In the genomic region with DNA sequence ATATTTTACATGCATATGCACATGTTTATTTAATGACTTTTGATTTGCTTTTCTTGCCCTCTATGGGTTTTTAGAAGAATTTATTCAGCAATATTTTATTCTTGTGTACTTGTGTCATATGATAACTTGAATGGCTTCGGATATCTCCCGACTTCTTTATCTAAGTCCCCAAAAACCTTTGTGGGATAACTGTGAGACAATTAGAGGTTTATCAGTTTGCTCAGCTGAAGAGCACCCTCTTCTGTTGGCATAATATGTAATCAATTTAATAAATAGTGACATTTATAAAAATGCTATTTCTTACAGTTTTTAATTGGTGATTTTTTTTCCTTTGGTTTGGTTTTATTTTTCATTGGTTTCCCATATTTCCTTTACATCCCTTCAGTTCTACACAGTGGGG, we compare ENCODE assay signal across 24 mouse cellular contexts.
DNase-seq lines count a peak whose midpoint lies in the region; ATAC-seq and TF ChIP-seq lines count a peak whose summit lies in the region.
"Had no signal": no experiment of that assay in that cellular context is flagged by ENCODE, and none has a peak within 500 bp of the region (broad histone marks: within the 10 kb centered on the region; RNA-seq: fewer than 3 reads in every experiment).

No protein-coding gene starts in this region.

- no peak overlapping the region for H3K4me3 ChIP-seq in intestine, postnatal 0 days (ENCODE audit: low read depth, low read length)
- H3K4me3 ChIP-seq in intestine, embryonic 16.5 days (ENCODE audit: low read length) = no peak overlapping the region
- H3K4me3 ChIP-seq in lung, postnatal 0 days (ENCODE audit: low read depth, low read length) = no peak overlapping the region
- H3K4me3 ChIP-seq: embryonic facial prominence, embryonic 10.5 days; forebrain, embryonic 10.5 days; heart, embryonic 10.5 days; limb, embryonic 13.5 days; liver, embryonic 15.5 days; midbrain, embryonic 13.5 days; neural tube, embryonic 12.5 days had no signal

- no peak for DNase-seq in lung, postnatal 0 days (ENCODE audit: low spot score)
- DNase-seq in lung, postnatal 4 days = no peak
- DNase-seq in lung, postnatal 25 days (ENCODE audit: low spot score) = no peak
- DNase-seq in gastrocnemius, postnatal 36 days = no peak
- DNase-seq: adrenal gland, adult 8-10 months; B cell, adult 2 months; cerebellum, adult 9-11 months; kidney, adult 11 months; kidney, postnatal 10 days; layer of hippocampus, postnatal 36 days; right cerebral cortex, postnatal 14 days had no signal

- H3K9ac ChIP-seq in intestine, postnatal 0 days (ENCODE audit: low read depth, low read length) = no peak overlapping the region
- no peak overlapping the region for H3K9ac ChIP-seq in intestine, embryonic 16.5 days (ENCODE audit: low read depth, low read length)
- H3K9ac ChIP-seq in lung, postnatal 0 days (replicated peaks; ENCODE audit: low read depth) = no peak overlapping the region
- H3K9ac ChIP-seq: limb, embryonic 13.5 days; liver, embryonic 15.5 days; midbrain, embryonic 13.5 days; neural tube, embryonic 12.5 days had no signal

- no peak overlapping the region for H3K27ac ChIP-seq in intestine, postnatal 0 days (ENCODE audit: low read depth, low read length)
- H3K27ac ChIP-seq in intestine, embryonic 16.5 days (ENCODE audit: low read length) = no peak overlapping the region
- no peak overlapping the region for H3K27ac ChIP-seq in lung, postnatal 0 days (ENCODE audit: low read length)
- H3K27ac ChIP-seq: embryonic facial prominence, embryonic 10.5 days; forebrain, embryonic 10.5 days; heart, embryonic 10.5 days; limb, embryonic 13.5 days; liver, embryonic 15.5 days; midbrain, embryonic 13.5 days; neural tube, embryonic 12.5 days had no signal

- no peak for TF ChIP-seq EP300 in lung, postnatal 0 days (IDR thresholded peaks at IDR 0.05)

- H3K4me1 ChIP-seq in intestine, postnatal 0 days (replicated peaks; ENCODE audit: control insufficient read depth, insufficient read depth, low read length) = no peaks in the 10 kb centered on the region
- no peaks in the 10 kb centered on the region for H3K4me1 ChIP-seq in intestine, embryonic 16.5 days (ENCODE audit: control insufficient read depth, insufficient read depth, low read length)
- H3K4me1 ChIP-seq in lung, postnatal 0 days (ENCODE audit: insufficient read depth, low read depth, low read length) = no peaks in the 10 kb centered on the region
- H3K4me1 ChIP-seq: embryonic facial prominence, embryonic 10.5 days; forebrain, embryonic 10.5 days; heart, embryonic 10.5 days; limb, embryonic 13.5 days; liver, embryonic 15.5 days; midbrain, embryonic 13.5 days; neural tube, embryonic 12.5 days had no signal

- no peak for ATAC-seq in intestine, postnatal 0 days
- no peak for ATAC-seq in intestine, embryonic 16.5 days
- ATAC-seq in lung, postnatal 0 days = no peak
- ATAC-seq in common myeloid progenitor, adult 5-6 weeks (replicated peaks; ENCODE audit: low read depth, poor library complexity, severe bottlenecking) = peak; percentile 84
- ATAC-seq: activated CD4-positive, CD25-positive, alpha-beta regulatory T cell, adult 4 months; forebrain, embryonic 16.5 days; hindbrain, embryonic 16.5 days; midbrain, embryonic 13.5 days had no signal

- H3K9me3 ChIP-seq in intestine, postnatal 0 days (ENCODE audit: control insufficient read depth) = no peaks in the 10 kb centered on the region
- no peaks in the 10 kb centered on the region for H3K9me3 ChIP-seq in intestine, embryonic 16.5 days (ENCODE audit: control insufficient read depth, low read length)
- no peaks in the 10 kb centered on the region for H3K9me3 ChIP-seq in lung, postnatal 0 days (ENCODE audit: low read length)
- H3K9me3 ChIP-seq: embryonic facial prominence, embryonic 10.5 days; forebrain, embryonic 10.5 days; heart, embryonic 10.5 days; limb, embryonic 13.5 days; liver, embryonic 15.5 days; midbrain, embryonic 13.5 days; neural tube, embryonic 12.5 days had no signal

- H3K4me2 ChIP-seq in intestine, postnatal 0 days (replicated peaks; ENCODE audit: low read depth) = no peak overlapping the region
- no peak overlapping the region for H3K4me2 ChIP-seq in intestine, embryonic 16.5 days (ENCODE audit: low read depth, low read length)
- H3K4me2 ChIP-seq in lung, postnatal 0 days (replicated peaks; ENCODE audit: low read depth, low read length) = no peak overlapping the region
- H3K4me2 ChIP-seq: limb, embryonic 13.5 days; liver, embryonic 15.5 days; midbrain, embryonic 13.5 days; neural tube, embryonic 12.5 days had no signal

- intact Hi-C loops in gastrocnemius, postnatal 36 days (cut with DNase I) = no loop called here

- peak; percentile 38 for TF ChIP-seq CTCF in intestine, postnatal 0 days (IDR thresholded peaks at IDR 0.05; ENCODE audit: low read depth)
- 0 out of 2 replicates have a peak, but pooled peaks have one; percentile 8 for TF ChIP-seq CTCF in lung, postnatal 0 days (IDR thresholded peaks at IDR 0.05)

- H3K36me3 ChIP-seq in intestine, postnatal 0 days (ENCODE audit: control insufficient read depth, insufficient read depth) = no peaks in the 10 kb centered on the region
- no peaks in the 10 kb centered on the region for H3K36me3 ChIP-seq in intestine, embryonic 16.5 days (ENCODE audit: control insufficient read depth, insufficient read depth, low read length)
- H3K36me3 ChIP-seq in lung, postnatal 0 days (ENCODE audit: insufficient read depth, low read length) = no peaks in the 10 kb centered on the region
- H3K36me3 ChIP-seq: embryonic facial prominence, embryonic 10.5 days; forebrain, embryonic 10.5 days; heart, embryonic 10.5 days; limb, embryonic 13.5 days; liver, embryonic 15.5 days; midbrain, embryonic 13.5 days; neural tube, embryonic 12.5 days had no signal

- H3K27me3 ChIP-seq in intestine, postnatal 0 days (replicated peaks; ENCODE audit: control insufficient read depth, insufficient read depth, low read length) = no peaks in the 10 kb centered on the region
- H3K27me3 ChIP-seq in intestine, embryonic 16.5 days (replicated peaks; ENCODE audit: control insufficient read depth, insufficient read depth, low read length) = no peaks in the 10 kb centered on the region
- no peaks in the 10 kb centered on the region for H3K27me3 ChIP-seq in lung, postnatal 0 days (replicated peaks; ENCODE audit: insufficient read depth, low read length)
- H3K27me3 ChIP-seq: limb, embryonic 13.5 days; liver, embryonic 15.5 days; midbrain, embryonic 13.5 days; neural tube, embryonic 12.5 days had no signal

- WGBS in intestine, postnatal 0 days = 54% methylated on average over 2 of the region's 2 CpGs
- 69% methylated on average over 2 of the region's 2 CpGs for WGBS in intestine, embryonic 16.5 days
- WGBS in lung, postnatal 0 days = 69% methylated on average over 2 of the region's 2 CpGs
